Mouse (Mus musculus) stomach, postnatal 0 days (tissue): ENCODE results near the gene Katna1.

Source experiments
- CTCF ChIP-seq: IDR thresholded peaks from 2 replicates; pipeline ENCODE4 v1.5.1; 2016; ENCODE audit warnings: antibody characterized with exemption, low read depth, mild to moderate bottlenecking, moderate library complexity
- EP300 ChIP-seq: optimal IDR thresholded peaks from 2 replicates; pipeline ENCODE3; 2016; ENCODE audit warnings: antibody characterized with exemption

DNA sequence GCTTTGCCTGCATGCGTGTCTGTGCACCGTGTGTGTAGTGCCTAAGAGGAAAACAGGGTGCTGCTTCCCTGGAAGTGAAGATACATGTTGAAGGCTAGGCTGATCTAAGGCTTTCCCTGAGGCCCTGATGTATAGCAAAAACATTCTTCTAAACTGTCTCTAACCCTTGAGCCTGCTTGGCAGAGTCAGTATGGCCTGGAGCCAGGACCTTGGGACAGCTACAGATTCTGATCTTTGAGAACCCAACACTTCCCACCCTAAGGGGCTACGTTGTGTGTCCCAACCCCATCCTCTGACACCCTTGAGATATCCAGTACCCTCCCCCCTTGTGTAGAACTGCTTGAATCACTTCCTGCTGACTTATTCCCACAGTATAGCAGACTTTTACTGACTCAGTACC, 52.6 kb downstream of the Katna1 start:
- TF ChIP-seq CTCF (no peak), EP300 (no peak)
